Mouse (Mus musculus) E14TG2a.4 (cell line): ENCODE data around the gene Smim24.

Experiments used
- H3K27me3 ChIP-seq: 2 replicates; pipeline ENCODE4 v1.6.1; 2014; ENCODE audit warnings: low read length, control low read depth; ENCODE audit not compliant: insufficient read depth
- H3K36me3 ChIP-seq: 2 replicates; pipeline ENCODE4 v1.6.1; 2014; ENCODE audit warnings: low read length, control low read depth; ENCODE audit not compliant: insufficient read depth
- H3K4me1 ChIP-seq: replicated peaks from 2 replicates; pipeline ENCODE4 v1.6.1; 2014; ENCODE audit warnings: low read depth, low read length, control low read depth
- H3K4me3 ChIP-seq: replicated peaks from 2 replicates; pipeline ENCODE4 v1.5.1; 2014; ENCODE audit warnings: mild to moderate bottlenecking, low read length
- H3K9me3 ChIP-seq: 2 replicates; pipeline ENCODE4 v1.6.1; 2014; ENCODE audit warnings: low read length, control low read depth
- CTCF ChIP-seq: conservative IDR thresholded peaks from 2 replicates; pipeline ENCODE4 v1.5.1; 2014; ENCODE audit warnings: low read length
- NANOG ChIP-seq: IDR thresholded peaks from 2 replicates; pipeline ENCODE4 v1.6.1; 2014; ENCODE audit warnings: borderline replicate concordance, low read length, mixed read lengths
- POU5F1 ChIP-seq: IDR thresholded peaks from 2 replicates; pipeline ENCODE4 v1.6.1; 2014; ENCODE audit warnings: low read length, borderline replicate concordance

Smim24 gene

DNA sequence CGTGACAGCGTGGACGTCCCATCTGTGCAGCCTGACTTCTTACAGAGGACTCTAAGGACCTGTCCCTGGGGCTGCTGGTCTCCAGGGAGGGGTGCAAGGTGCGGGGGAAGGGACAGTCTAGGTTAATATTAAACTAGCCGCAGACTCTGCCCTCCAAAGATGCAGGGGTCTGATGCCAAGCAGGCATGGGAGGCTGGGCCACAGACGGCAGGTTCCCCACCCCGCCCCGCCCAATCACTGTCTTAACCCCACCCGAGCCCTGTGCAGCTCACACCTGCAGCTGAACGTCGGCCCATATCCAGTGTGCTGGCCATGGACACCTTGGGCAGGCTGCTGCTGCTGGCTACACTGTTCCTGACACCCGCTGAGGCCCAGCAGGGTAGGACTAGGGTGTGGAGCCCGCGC, at the start of gene Smim24:
Gene Smim24 (plus strand): TSS at position 271 of the 405 bp plus-strand sequence.
- Histone ChIP-seq H3K36me3 (peaks cover 38% of the 10 kb centered on the region), H3K9me3 (no peaks in the 10 kb centered on the region), H3K4me1 (peaks cover 81% of the 10 kb centered on the region), H3K27me3 (no peaks in the 10 kb centered on the region), H3K4me3 (peak within 1 kb of the TSS; percentile 46)
- TF ChIP-seq NANOG, result no peak
- TF ChIP-seq POU5F1, result no peak
- TF ChIP-seq CTCF, result no peak

DNA sequence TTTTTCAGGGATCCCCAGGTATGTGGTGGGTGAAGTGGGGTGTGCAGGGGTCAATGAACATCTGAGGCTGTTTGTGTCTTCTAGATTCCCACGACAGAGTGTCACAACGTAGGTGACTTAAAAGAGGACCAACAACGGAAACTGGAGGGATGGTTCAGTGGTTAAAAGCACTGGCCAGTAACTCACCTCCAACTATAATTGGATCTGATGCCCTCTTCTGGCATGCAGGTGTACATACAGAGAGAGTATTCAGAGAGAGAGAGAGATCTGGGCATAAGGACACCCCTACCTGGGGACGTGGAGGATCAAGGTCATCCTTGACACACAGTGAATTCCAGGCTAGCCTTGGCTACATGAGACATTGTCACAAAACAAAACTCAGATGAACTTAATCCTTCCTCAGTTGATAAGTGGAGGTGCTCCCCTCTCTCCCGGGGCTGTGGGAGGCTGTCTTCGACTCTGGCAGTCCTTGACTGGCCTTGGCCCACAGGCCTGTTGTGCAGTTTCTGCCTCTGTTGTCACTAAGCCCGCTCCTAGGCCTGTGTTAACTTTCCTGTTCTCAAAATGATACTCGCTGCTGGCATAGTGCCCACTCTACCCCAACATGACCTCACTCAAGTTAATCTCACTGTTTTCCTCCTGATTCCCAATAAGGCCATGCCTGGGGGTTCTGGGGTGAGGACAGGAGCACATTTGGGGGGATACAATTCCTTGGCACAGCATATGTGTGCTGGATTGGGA, 48.3 kb upstream of the Smim24 start:
- H3K4me1 ChIP-seq, result peaks cover 86% of the 10 kb centered on the region
- peaks cover 29% of the 10 kb centered on the region for H3K36me3 ChIP-seq
- H3K4me3 ChIP-seq, result no peak overlapping the region
- TF ChIP-seq CTCF (no peak), NANOG (no peak), POU5F1 (no peak)
- H3K27me3 ChIP-seq, result peaks cover 37% of the 10 kb centered on the region
- no peaks in the 10 kb centered on the region for H3K9me3 ChIP-seq

DNA sequence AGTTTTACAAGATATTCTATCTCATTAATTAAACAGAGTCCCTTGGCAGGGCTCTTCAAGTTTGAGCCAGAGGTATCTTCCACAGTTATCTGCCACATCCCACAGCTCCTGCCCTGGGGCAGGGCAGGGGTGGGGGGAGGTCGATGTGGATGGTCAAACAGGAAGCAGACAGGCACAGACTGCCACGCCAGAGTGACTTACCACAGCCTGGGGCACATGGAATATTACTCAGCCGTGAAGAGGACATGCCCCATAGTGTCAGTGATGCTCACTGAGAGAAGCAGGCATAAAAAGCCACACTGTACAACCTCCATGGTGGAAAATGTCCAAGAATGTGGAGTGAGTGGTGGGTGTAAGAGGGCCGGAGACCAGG, 47.7 kb upstream of the Smim24 start:
- TF ChIP-seq NANOG, result no peak
- no peak for TF ChIP-seq POU5F1
- Histone ChIP-seq H3K4me1 (peaks cover 84% of the 10 kb centered on the region), H3K36me3 (peaks cover 29% of the 10 kb centered on the region), H3K9me3 (no peaks in the 10 kb centered on the region), H3K4me3 (no peak overlapping the region), H3K27me3 (peaks cover 37% of the 10 kb centered on the region)

DNA sequence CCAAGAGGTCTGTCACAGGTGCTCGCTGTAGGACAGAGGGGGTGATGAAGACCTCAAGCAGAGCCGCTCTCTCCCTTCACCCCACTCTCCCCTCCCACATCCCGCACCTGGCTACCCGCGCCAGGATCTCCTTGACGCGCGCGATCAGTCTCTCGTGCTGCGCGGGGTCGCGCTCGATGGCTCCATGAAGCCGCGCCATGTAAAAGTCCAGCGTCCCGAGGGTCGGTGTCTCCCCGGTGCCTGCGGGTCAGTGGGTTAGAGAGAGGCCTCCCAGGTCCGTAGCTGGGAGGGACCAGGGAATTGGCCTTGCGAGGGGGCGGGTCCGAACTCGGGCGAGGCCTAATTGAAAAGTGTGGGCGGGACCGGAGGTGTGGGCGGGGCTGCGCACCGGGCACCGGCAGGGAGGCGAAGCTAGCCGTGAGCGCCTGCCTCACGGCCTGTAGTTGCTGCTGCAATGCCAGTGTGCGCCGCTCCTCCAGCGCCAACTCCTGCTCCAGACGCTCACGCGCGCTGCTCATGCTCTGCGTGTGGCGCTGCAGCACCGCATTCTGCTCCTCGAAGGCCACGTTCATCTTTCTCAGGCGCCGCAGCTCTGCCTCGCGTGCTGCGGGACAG, 46.3 kb upstream of the Smim24 start:
- Histone ChIP-seq H3K9me3 (no peaks in the 10 kb centered on the region), H3K4me1 (peaks cover 78% of the 10 kb centered on the region), H3K27me3 (peaks cover 37% of the 10 kb centered on the region), H3K4me3 (peak overlapping the region; percentile 76), H3K36me3 (peaks cover 29% of the 10 kb centered on the region)
- no peak for TF ChIP-seq CTCF
- TF ChIP-seq POU5F1, result no peak
- TF ChIP-seq NANOG, result no peak

DNA sequence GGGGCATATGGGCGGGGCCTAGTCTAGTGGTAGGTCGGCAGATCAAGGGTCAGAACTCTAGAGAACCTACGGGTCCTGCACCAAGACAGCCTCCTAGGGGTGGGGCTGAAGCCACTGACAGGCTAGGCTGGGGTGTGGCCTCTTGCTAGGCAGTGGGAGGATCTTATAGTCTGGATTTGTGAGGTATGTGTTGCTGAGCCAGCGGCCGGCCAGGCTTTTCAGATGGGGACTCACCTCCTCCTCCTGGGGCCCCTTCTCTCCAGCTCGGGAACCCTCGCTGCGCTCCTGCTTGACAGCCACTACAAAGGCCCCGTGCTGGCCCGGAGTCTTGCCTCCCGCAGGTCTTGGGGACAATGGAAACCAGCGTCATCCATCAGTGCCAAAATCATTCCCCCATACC, 43.7 kb upstream of the Smim24 start:
- no peaks in the 10 kb centered on the region for H3K9me3 ChIP-seq
- H3K4me1 ChIP-seq, result peaks cover 85% of the 10 kb centered on the region
- peaks cover 14% of the 10 kb centered on the region for H3K27me3 ChIP-seq
- peaks cover 29% of the 10 kb centered on the region for H3K36me3 ChIP-seq
- no peak for TF ChIP-seq NANOG
- TF ChIP-seq POU5F1, result no peak
- no peak; the same call in 1 of the 2 replicates for TF ChIP-seq CTCF
- H3K4me3 ChIP-seq, result peak overlapping the region; percentile 97

DNA sequence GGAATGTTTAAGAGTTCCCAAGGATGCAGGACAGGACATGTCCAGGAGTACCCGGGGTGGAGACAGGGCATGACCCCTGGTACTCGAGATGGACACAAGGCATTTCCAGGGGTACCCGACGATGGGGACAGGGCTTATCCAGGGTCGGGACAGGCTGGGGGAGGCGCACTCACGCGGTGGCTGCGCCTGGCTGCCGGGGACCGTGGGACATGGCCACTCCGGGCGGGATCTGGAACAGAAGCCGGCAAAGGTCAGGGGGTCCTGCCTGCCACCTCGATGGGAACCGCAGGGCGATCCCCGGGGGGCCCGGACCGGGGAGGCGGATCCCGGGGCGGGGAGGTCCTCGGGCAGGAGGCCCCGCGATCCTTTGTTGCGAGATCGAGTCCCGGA, 42.9 kb upstream of the Smim24 start:
- no peaks in the 10 kb centered on the region for H3K9me3 ChIP-seq
- TF ChIP-seq NANOG, result no peak
- TF ChIP-seq POU5F1, result no peak
- no peak for TF ChIP-seq CTCF
- H3K4me1 ChIP-seq, result peaks cover 89% of the 10 kb centered on the region
- H3K4me3 ChIP-seq, result peak overlapping the region; percentile 97
- H3K36me3 ChIP-seq, result peaks cover 29% of the 10 kb centered on the region
- H3K27me3 ChIP-seq, result peaks cover 7% of the 10 kb centered on the region

DNA sequence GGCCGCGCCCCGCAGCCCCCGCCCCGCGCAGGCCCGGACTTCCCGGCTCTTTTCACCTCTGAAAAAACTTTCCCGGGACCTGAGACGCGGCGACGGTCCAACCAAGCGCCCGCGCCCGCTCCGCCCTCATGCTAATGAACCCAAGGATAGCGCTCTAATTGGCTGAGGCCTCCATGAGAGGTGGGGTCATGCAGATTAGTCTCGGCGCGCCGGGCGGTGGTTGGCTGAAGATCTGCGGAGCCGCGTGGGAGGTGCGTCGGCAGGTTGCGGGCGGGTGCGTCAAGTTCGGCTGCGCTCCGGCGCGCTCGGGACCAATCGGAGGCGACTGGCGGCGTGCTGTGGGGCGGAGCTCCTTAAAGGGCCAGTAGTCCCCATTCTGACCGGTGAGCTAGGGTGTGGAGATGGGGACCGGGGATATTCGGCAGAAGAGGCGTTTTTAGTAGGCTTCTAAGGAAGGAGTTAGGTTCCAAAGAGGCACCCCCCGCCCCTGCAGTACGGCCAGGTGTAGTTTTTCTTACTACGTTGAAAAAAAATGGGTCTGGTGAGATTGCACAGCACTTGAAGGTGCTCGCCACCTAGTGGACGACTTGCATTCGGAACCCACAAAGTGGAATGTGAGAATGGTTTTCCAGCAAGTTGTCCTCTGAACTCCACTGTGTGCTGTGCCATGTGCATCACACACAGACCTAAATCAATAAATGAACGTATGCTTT, 42.3 kb upstream of the Smim24 start, which contains the start of gene Hmg20b:
Gene Hmg20b (minus strand): TSS at position 130 of the 713 bp plus-strand sequence.
- TF ChIP-seq CTCF (peak; percentile 90), NANOG (no peak)

DNA sequence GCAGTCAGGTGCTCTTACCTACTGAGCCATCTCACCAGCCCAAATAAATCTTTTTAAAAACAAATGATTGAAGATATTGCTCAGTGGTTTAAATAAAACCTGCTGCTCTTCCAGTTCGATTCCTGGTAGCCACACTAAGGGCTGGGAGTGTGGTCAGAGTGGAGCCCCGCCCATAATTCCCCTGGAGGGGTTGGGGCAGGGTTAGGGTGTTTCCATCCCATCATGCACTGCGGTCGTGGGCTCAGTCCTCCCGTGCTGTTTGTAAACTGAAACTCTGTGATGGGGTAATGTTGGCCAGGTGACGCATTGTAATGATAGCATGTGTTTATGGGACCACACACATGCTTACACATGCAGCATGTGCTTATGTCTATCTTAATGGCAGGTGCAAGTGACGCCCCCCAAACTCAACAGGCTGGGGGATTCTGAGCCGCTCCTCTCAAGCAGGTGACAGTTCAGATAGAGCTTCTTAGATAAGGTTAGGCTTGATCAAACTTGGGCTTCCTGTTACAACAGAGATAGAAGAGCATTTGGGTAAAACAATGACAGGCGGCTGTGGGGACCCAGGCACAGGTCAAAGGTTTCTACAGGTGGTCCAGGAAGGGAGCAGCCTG, 41.1 kb upstream of the Smim24 start:
- peaks cover 90% of the 10 kb centered on the region for H3K4me1 ChIP-seq
- no peak for TF ChIP-seq CTCF
- no peak for TF ChIP-seq NANOG
- no peak for TF ChIP-seq POU5F1
- no peaks in the 10 kb centered on the region for H3K9me3 ChIP-seq
- peak overlapping the region; percentile 97 for H3K4me3 ChIP-seq
- H3K36me3 ChIP-seq, result peaks cover 18% of the 10 kb centered on the region
- no peaks in the 10 kb centered on the region for H3K27me3 ChIP-seq

More for the DNA sequence above, 42.3 kb upstream of the Smim24 start, which contains the start of gene Hmg20b:
- H3K9me3 ChIP-seq, result no peaks in the 10 kb centered on the region
- peaks cover 24% of the 10 kb centered on the region for H3K36me3 ChIP-seq
- H3K4me1 ChIP-seq, result peaks cover 88% of the 10 kb centered on the region
- H3K27me3 ChIP-seq, result peaks cover 3% of the 10 kb centered on the region
- H3K4me3 ChIP-seq, result peak within 1 kb of the TSS; percentile 97
